Mouse (Mus musculus): ENCODE measurements around the gene Naa25. TPM values are rescaled to one million over a fixed set of nuclear protein-coding genes. Genes with fewer than 3 reads are reported as not detected.

Gene Naa25
- total RNA-seq, 2 experiments from 2014 or later, result 19.9 to 20.5 TPM

Other genes starting within 250 kb of the Naa25 start
- gene Ptpn11, start 206.5 kb upstream of the Naa25 start, total RNA-seq (2021), result 10 to 100 TPM; 62.2 to 62.4 TPM
- 100 to 1,000 TPM; 596 to 649 TPM for gene Rpl6, start 193.5 kb upstream of the Naa25 start, total RNA-seq (2021)
- gene Hectd4, start 177.7 kb upstream of the Naa25 start, total RNA-seq (2021), result 10 to 100 TPM; 11.3 to 11.5 TPM
- 10 to 100 TPM; 34.9 to 35.5 TPM for gene Trafd1, start 12.3 kb upstream of the Naa25 start, total RNA-seq (2021)
- gene Tmem116, start 54.0 kb downstream of the Naa25 start, total RNA-seq (2021), result 1 to 10 TPM; 4.4 to 4.8 TPM
- gene Erp29, start 54.6 kb downstream of the Naa25 start, total RNA-seq (2021), result 10 to 100 TPM; 50.7 to 61.3 TPM
- not detected for gene Adam1b, start 105.5 kb downstream of the Naa25 start, total RNA-seq (2021)
- 1 to 10 TPM; 1.5 TPM for gene Adam1a, start 147.5 kb downstream of the Naa25 start, total RNA-seq (2021)
- not detected for gene Gm42878, start 147.5 kb downstream of the Naa25 start, total RNA-seq (2021)
- 10 to 100 TPM; 57.3 to 64.1 TPM for gene Mapkapk5, start 148.0 kb downstream of the Naa25 start, total RNA-seq (2021)
- gene Aldh2, start 195.9 kb downstream of the Naa25 start, total RNA-seq (2021), result 100 to 1,000 TPM; 104 to 113 TPM
- 10 to 100 TPM; 13.3 to 14.8 TPM for gene Acad12, start 221.0 kb downstream of the Naa25 start, total RNA-seq (2021)

All from gastrocnemius, postnatal 14 days (tissue).